Mouse (Mus musculus) spleen, postnatal 14 days (tissue): ENCODE data around the gene Pou2f1.
A peak's percentile ranks its signal among the peaks of the same experiment; 100 is the strongest.

ENCODE experiments used
- DNase-seq, 2 experiments: peaks; one replicate each; pipeline ENCODE4 v3.0.0; 2021 to 2022; ENCODE audit warnings: low spot score in 2 of 2

The Pou2f1 gene

GRCm38 (mm10) chr1:165848881-165849280 is 153.6 kb downstream of the Pou2f1 start:
- peak in 1 of 2 experiments; percentile 20 for DNase-seq

- no peak for DNase-seq
Observed at GRCm38 (mm10) chr1:165848417-165848816, 154.1 kb downstream of the Pou2f1 start.

- DNase-seq, result no peak
Observed at GRCm38 (mm10) chr1:165845366-165845765, 157.1 kb downstream of the Pou2f1 start.

GRCm38 (mm10) chr1:165844956-165845355 is 157.5 kb downstream of the Pou2f1 start:
- peak; percentile 17 to 24 for DNase-seq

- DNase-seq, result peak in 1 of 2 experiments; percentile 21
Observed at GRCm38 (mm10) chr1:165844466-165844951, 158.0 kb downstream of the Pou2f1 start.

- no peak for DNase-seq
Observed at GRCm38 (mm10) chr1:165843586-165843985, 158.9 kb downstream of the Pou2f1 start.

- no peak for DNase-seq
Observed at GRCm38 (mm10) chr1:165842170-165842569, 160.3 kb downstream of the Pou2f1 start.

- no peak for DNase-seq
Observed at GRCm38 (mm10) chr1:165840548-165841230, 161.8 kb downstream of the Pou2f1 start.

- DNase-seq, result no peak
Observed at GRCm38 (mm10) chr1:165839201-165839600, 163.3 kb downstream of the Pou2f1 start.

GRCm38 (mm10) chr1:165837546-165837945 is 164.9 kb downstream of the Pou2f1 start:
- no peak for DNase-seq

GRCm38 (mm10) chr1:165836461-165836860 is 166.0 kb downstream of the Pou2f1 start:
- DNase-seq, result no peak

- no peak for DNase-seq
Observed at GRCm38 (mm10) chr1:165834633-165834975, 167.9 kb downstream of the Pou2f1 start.

GRCm38 (mm10) chr1:165833910-165834632 is 168.4 kb downstream of the Pou2f1 start:
- DNase-seq, result no peak

- DNase-seq, result no peak
Observed at GRCm38 (mm10) chr1:165833244-165833643, 169.2 kb downstream of the Pou2f1 start.

- DNase-seq, result no peak
Observed at GRCm38 (mm10) chr1:165829890-165830289, 172.6 kb downstream of the Pou2f1 start.

GRCm38 (mm10) chr1:165828615-165829014 is 173.9 kb downstream of the Pou2f1 start:
- no peak for DNase-seq

- no peak for DNase-seq
Observed at GRCm38 (mm10) chr1:165828173-165828572, 174.3 kb downstream of the Pou2f1 start.

GRCm38 (mm10) chr1:165822031-165822430 is 180.4 kb downstream of the Pou2f1 start:
- DNase-seq, result no peak

- no peak for DNase-seq
Observed at GRCm38 (mm10) chr1:165819147-165819546, 183.3 kb downstream of the Pou2f1 start.

GRCm38 (mm10) chr1:165818145-165818860 is 184.2 kb downstream of the Pou2f1 start:
- DNase-seq, result peak; percentile 13 to 16

- DNase-seq, result no peak
Observed at GRCm38 (mm10) chr1:165817264-165817663, 185.2 kb downstream of the Pou2f1 start.

- DNase-seq, result no peak
Observed at GRCm38 (mm10) chr1:165816391-165816790, 186.1 kb downstream of the Pou2f1 start.
